Mouse (Mus musculus) ES-E14 (cell line): ENCODE data around the gene Man1a2. TPM values are rescaled to one million over a fixed set of nuclear protein-coding genes. Genes with fewer than 3 reads are reported as not detected.

Source experiments
- DNase-seq: peaks from one replicate; pipeline ENCODE4 v3.0.0-alpha.2; 2013; ENCODE audit warnings: low read depth, low spot score
- H3K27ac ChIP-seq: 2 replicates; pipeline ENCODE4 v1.5.1; 2012; ENCODE audit warnings: low read depth, mild to moderate bottlenecking, low read length, moderate library complexity, mixed read lengths; ENCODE audit not compliant: poor library complexity, insufficient read depth, severe bottlenecking
- H3K36me3 ChIP-seq: 2 replicates; pipeline ENCODE4 v1.6.1; 2012; ENCODE audit warnings: mild to moderate bottlenecking, low read length, moderate library complexity, mixed read lengths; ENCODE audit not compliant: control insufficient read depth, poor library complexity, insufficient read depth, severe bottlenecking
- H3K4me1 ChIP-seq, 2 experiments: fragments of 150-350 bp in 1 of 2; sonication (generic) in 1 of 2; 2 replicates each; pipeline ENCODE4 v1.6.1; 2012; ENCODE audit warnings: low read length in 2 of 2, mild to moderate bottlenecking in 1 of 2, mixed read lengths in 1 of 2; ENCODE audit not compliant: control insufficient read depth in 2 of 2, insufficient read depth in 2 of 2, poor library complexity in 1 of 2
- H3K4me3 ChIP-seq, 2 experiments: fragments of 150-350 bp in 1 of 2; sonication (generic) in 1 of 2; 2 replicates each; pipeline ENCODE4 v1.5.1; 2012; ENCODE audit warnings: low read length in 2 of 2, low read depth in 1 of 2, mild to moderate bottlenecking in 1 of 2, mixed read lengths in 1 of 2; ENCODE audit not compliant: insufficient read depth in 1 of 2, poor library complexity in 1 of 2, severe bottlenecking in 1 of 2
- H3K9ac ChIP-seq: 2 replicates; pipeline ENCODE4 v1.6.1; 2012; ENCODE audit warnings: low read depth, mild to moderate bottlenecking, low read length, mixed read lengths; ENCODE audit not compliant: poor library complexity, insufficient read depth, severe bottlenecking
- H3K9me3 ChIP-seq: fragments of 150-350 bp; sonication (generic); 2 replicates; pipeline ENCODE4 v1.6.1; 2012; ENCODE audit warnings: low read depth, mild to moderate bottlenecking, low read length; ENCODE audit not compliant: control insufficient read depth, insufficient read depth
- CHD2 ChIP-seq: IDR thresholded peaks from 2 replicates; pipeline ENCODE4 v1.6.1; 2014; ENCODE audit warnings: mild to moderate bottlenecking, low read depth, low read length, inconsistent platforms
- HCFC1 ChIP-seq: IDR thresholded peaks from 2 replicates; pipeline ENCODE4 v1.6.1; 2012; ENCODE audit warnings: low read length, inconsistent platforms, borderline replicate concordance; ENCODE audit not compliant: insufficient read depth
- MAFK ChIP-seq: IDR thresholded peaks from 2 replicates; pipeline ENCODE4 v1.6.1; 2014; ENCODE audit warnings: mild to moderate bottlenecking, low read depth, low read length, inconsistent platforms; ENCODE audit not compliant: insufficient read depth
- ZC3H11A ChIP-seq: IDR thresholded peaks from 2 replicates; pipeline ENCODE4 v1.6.1; 2012; ENCODE audit warnings: low read depth, mild to moderate bottlenecking, inconsistent platforms, low read length, borderline replicate concordance
- ZNF384 ChIP-seq: IDR thresholded peaks from 2 replicates; pipeline ENCODE4 v1.6.1; 2012; ENCODE audit warnings: low read depth, low read length, inconsistent platforms
- in situ Hi-C, 2 experiments: fragments of 600-800 bp; cut with MboI; formaldehyde crosslinking; loops; one replicate each; pipeline ENCODE4 v1.15.1; 2025; ENCODE audit warnings: low sequenced_read_pairs in 2 of 2, inconsistent platforms in 1 of 2; ENCODE audit not compliant: unreplicated experiment in 2 of 2
- total RNA-seq: library from RNA; depleted of rRNA; stranded (reverse); fragments of 300-350 nt; gene quantifications from 2 replicates; pipeline ENCODE4 v1.2.3, GENCODE M21; 2012

Gene Man1a2
- total RNA-seq, 1 experiment = 55.3 TPM

GRCm38 (mm10) chr3:100728008-100728712 is 42.9 kb upstream of the Man1a2 start:
- no peaks in the 10 kb centered on the region for H3K9me3 ChIP-seq
- no peaks in the 10 kb centered on the region for H3K36me3 ChIP-seq
- no peak for TF ChIP-seq MAFK
- TF ChIP-seq HCFC1 = no peak
- no peak for TF ChIP-seq ZNF384
- TF ChIP-seq ZC3H11A = no peak
- TF ChIP-seq CHD2 = no peak
- in situ Hi-C loops = no loop called here
- H3K27ac ChIP-seq = no peak overlapping the region
- H3K4me3 ChIP-seq = no peak overlapping the region
- no peaks in the 10 kb centered on the region for H3K4me1 ChIP-seq
- no peak for DNase-seq
- no peak overlapping the region for H3K9ac ChIP-seq

DNA sequence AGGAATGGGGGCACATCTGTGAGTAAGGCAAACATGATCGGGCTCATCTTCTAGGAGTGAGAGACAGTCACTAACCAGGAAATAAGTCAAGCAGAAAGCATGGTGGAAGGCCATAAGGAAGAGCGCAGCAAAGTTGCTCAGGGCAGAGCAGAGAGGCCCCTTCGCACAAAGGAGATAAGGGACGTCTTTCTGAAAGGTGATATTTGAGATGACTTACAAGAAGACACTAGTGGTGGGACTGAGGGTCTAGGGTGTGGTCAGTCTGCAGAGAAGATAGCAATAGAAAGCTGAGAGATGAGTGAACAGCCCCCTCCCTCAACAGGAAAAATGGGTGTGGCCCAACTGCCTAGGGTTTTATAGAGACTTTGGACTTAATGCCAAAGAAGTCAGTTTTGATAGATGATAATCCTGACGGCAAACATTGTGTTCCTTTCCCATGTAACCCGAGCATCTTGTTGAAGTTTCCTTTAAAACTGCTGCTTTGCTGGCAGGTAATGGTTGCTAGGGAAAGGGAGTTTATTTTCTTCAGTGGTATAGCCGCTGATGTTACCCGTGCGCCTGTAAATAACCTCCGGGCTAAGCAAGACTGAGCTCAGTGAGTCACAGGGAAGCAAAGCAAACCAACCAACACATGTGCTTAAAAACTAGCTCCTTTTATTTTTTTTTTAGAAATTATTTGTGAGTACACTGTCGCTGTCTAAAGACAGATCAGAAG is 40.8 kb upstream of the Man1a2 start:
- Histone ChIP-seq H3K4me1 (0 out of 4 replicates have a peak, but pooled peaks cover 0 to 2% of the 10 kb centered on the region in 2 experiments), H3K4me3 (no peak overlapping the region), H3K9me3 (no peaks in the 10 kb centered on the region), H3K9ac (no peak overlapping the region), H3K27ac (no peak overlapping the region), H3K36me3 (peaks cover 3% of the 10 kb centered on the region; the same call in 1 of the 2 replicates)
- in situ Hi-C loops = no loop called here
- no peak for DNase-seq
- TF ChIP-seq ZC3H11A (no peak), MAFK (no peak), ZNF384 (no peak), CHD2 (no peak), HCFC1 (no peak)

DNA sequence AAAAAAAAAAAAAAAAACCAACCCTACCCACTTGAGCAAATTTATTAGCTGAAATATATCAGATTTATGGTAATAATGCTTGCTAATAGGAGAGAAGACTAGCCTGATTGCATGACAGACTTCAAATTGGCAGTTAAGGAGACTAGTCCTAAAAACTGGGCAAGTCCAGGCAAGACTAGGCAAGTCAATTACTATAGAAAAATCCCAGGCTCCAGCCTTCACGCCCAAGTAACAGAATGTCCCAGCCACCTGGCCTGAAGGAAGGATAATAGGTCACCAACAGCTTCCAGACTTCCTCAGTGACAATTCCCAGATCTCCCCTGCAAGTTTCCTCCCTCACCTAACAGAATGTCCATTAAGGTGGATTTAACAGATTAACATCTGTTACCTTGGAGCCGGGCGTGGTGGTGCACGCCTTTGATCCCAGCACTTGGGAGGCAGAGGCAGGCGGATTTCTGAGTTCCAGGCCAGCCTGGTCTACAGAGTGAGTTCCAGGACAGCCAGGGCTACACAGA is 35.5 kb upstream of the Man1a2 start:
- Histone ChIP-seq H3K9ac (no peak overlapping the region), H3K4me1 (peaks cover 5 to 6% of the 10 kb centered on the region in 2 experiments; a peak in 2 of 4 replicates), H3K4me3 (no peak overlapping the region), H3K27ac (no peak overlapping the region), H3K9me3 (no peaks in the 10 kb centered on the region), H3K36me3 (peaks cover 3% of the 10 kb centered on the region; the same call in 1 of the 2 replicates)
- in situ Hi-C loops = no loop called here
- no peak for DNase-seq
- TF ChIP-seq ZNF384 (0 out of 2 replicates have a peak, but pooled peaks have one; percentile 7), ZC3H11A (no peak), HCFC1 (no peak), MAFK (no peak), CHD2 (no peak)

GRCm38 (mm10) chr3:100716241-100716640 is 30.9 kb upstream of the Man1a2 start:
- in situ Hi-C loops = no loop called here
- H3K27ac ChIP-seq = no peak overlapping the region

More at GRCm38 (mm10) chr3:100716241-100716640, 30.9 kb upstream of the Man1a2 start:
- Histone ChIP-seq H3K9me3 (no peaks in the 10 kb centered on the region), H3K4me1 (peaks cover 8% of the 10 kb centered on the region in 2 experiments; a peak in 2 of 4 replicates), H3K4me3 (no peak overlapping the region), H3K9ac (no peak overlapping the region), H3K36me3 (no peaks in the 10 kb centered on the region)
- TF ChIP-seq ZC3H11A (no peak), ZNF384 (no peak), HCFC1 (no peak), MAFK (no peak), CHD2 (no peak)
- DNase-seq = no peak
